Comparison of ENCODE assay signal across 10 mouse cellular contexts in genomic region chr12:80103521-80103973, GRCm38 (mm10). TPM values are rescaled to one million over a fixed set of nuclear protein-coding genes. Genes with fewer than 3 reads are reported as not detected.
DNase-seq lines count a peak whose midpoint lies in the region; ATAC-seq and TF ChIP-seq lines count a peak whose summit lies in the region.
"Had no signal": no experiment of that assay in that cellular context is flagged by ENCODE, and none has a peak within 500 bp of the region (broad histone marks: within the 10 kb centered on the region; RNA-seq: fewer than 3 reads in every experiment).

No protein-coding gene starts in this region.

- DNase-seq in NIH3T3 (ENCODE audit: low read depth), result peak; percentile 21
- peak; percentile 91 to 96 for DNase-seq in kidney, postnatal 36 days
- no peak for DNase-seq in ovary, adult 18-20 months (ENCODE audit: low spot score)
- no peak for DNase-seq in layer of hippocampus, postnatal 36 days
- no peak for DNase-seq in hindbrain, postnatal 0 days (ENCODE audit: low spot score)
- DNase-seq: thymus, adult 18-20 months had no signal

- 34% methylated on average over 5 of the region's 5 CpGs for WGBS in embryonic facial prominence, embryonic 13.5 days
- WGBS in lung, embryonic 15.5 days, result 25% methylated on average over 5 of the region's 5 CpGs
- 75% methylated on average over 4 of the region's 5 CpGs for WGBS in midbrain, embryonic 16.5 days
- WGBS in hindbrain, postnatal 0 days, result 62% methylated on average over 5 of the region's 5 CpGs

- H3K4me1 ChIP-seq in embryonic facial prominence, embryonic 13.5 days, result peaks cover 10% of the 10 kb centered on the region
- peaks cover 35% of the 10 kb centered on the region for H3K4me1 ChIP-seq in lung, embryonic 15.5 days
- no peaks in the 10 kb centered on the region for H3K4me1 ChIP-seq in midbrain, embryonic 16.5 days (ENCODE audit: control insufficient read depth, insufficient read depth, low read length)
- no peaks in the 10 kb centered on the region for H3K4me1 ChIP-seq in hindbrain, postnatal 0 days (ENCODE audit: insufficient read depth, low read length)
- H3K4me1 ChIP-seq: forebrain, embryonic 15.5 days had no signal

- no peak for ATAC-seq in embryonic facial prominence, embryonic 13.5 days (ENCODE audit: insufficient number of reproducible peaks, insufficient read depth, low FRiP score, low TSS enrichment, low read depth)
- ATAC-seq in lung, embryonic 15.5 days (ENCODE audit: borderline replicate concordance, extremely low read depth, low FRiP score, low TSS enrichment), result peak; percentile 60
- ATAC-seq in midbrain, embryonic 16.5 days, result no peak
- no peak for ATAC-seq in hindbrain, postnatal 0 days
- ATAC-seq: forebrain, embryonic 15.5 days had no signal

- H3K27me3 ChIP-seq in embryonic facial prominence, embryonic 13.5 days, result no peaks in the 10 kb centered on the region
- H3K27me3 ChIP-seq in lung, embryonic 15.5 days, result no peaks in the 10 kb centered on the region
- no peaks in the 10 kb centered on the region for H3K27me3 ChIP-seq in midbrain, embryonic 16.5 days (ENCODE audit: control insufficient read depth, insufficient read depth, low read depth, low read length)
- no peaks in the 10 kb centered on the region for H3K27me3 ChIP-seq in hindbrain, postnatal 0 days (ENCODE audit: insufficient read depth, low read length)
- H3K27me3 ChIP-seq: forebrain, embryonic 15.5 days had no signal

- TF ChIP-seq CTCF in hindbrain, postnatal 0 days (IDR thresholded peaks at IDR 0.05; ENCODE audit: low read depth), result no peak

- H3K4me2 ChIP-seq in embryonic facial prominence, embryonic 13.5 days, result no peak overlapping the region
- H3K4me2 ChIP-seq in lung, embryonic 15.5 days, result no peak overlapping the region
- H3K4me2 ChIP-seq in midbrain, embryonic 16.5 days (ENCODE audit: low read length), result no peak overlapping the region
- no peak overlapping the region for H3K4me2 ChIP-seq in hindbrain, postnatal 0 days (ENCODE audit: low read depth, low read length)
- H3K4me2 ChIP-seq: forebrain, embryonic 15.5 days had no signal

- peaks cover 13% of the 10 kb centered on the region for H3K36me3 ChIP-seq in embryonic facial prominence, embryonic 13.5 days
- peaks cover 11% of the 10 kb centered on the region for H3K36me3 ChIP-seq in lung, embryonic 15.5 days
- H3K36me3 ChIP-seq in midbrain, embryonic 16.5 days (ENCODE audit: control insufficient read depth, insufficient read depth, low read length), result no peaks in the 10 kb centered on the region
- no peaks in the 10 kb centered on the region for H3K36me3 ChIP-seq in hindbrain, postnatal 0 days (ENCODE audit: insufficient read depth, low read length)
- H3K36me3 ChIP-seq: forebrain, embryonic 15.5 days had no signal

- peak overlapping the region; percentile 68 for H3K27ac ChIP-seq in embryonic facial prominence, embryonic 13.5 days
- peak overlapping the region; percentile 93 for H3K27ac ChIP-seq in lung, embryonic 15.5 days
- H3K27ac ChIP-seq in midbrain, embryonic 16.5 days (ENCODE audit: low read length), result no peak overlapping the region
- no peak overlapping the region for H3K27ac ChIP-seq in hindbrain, postnatal 0 days
- H3K27ac ChIP-seq: forebrain, embryonic 15.5 days had no signal

- H3K9ac ChIP-seq in embryonic facial prominence, embryonic 13.5 days, result no peak overlapping the region
- no peak overlapping the region for H3K9ac ChIP-seq in lung, embryonic 15.5 days
- no peak overlapping the region for H3K9ac ChIP-seq in midbrain, embryonic 16.5 days (ENCODE audit: low read depth, low read length)
- no peak overlapping the region for H3K9ac ChIP-seq in hindbrain, postnatal 0 days (replicated peaks; ENCODE audit: low read length)
- H3K9ac ChIP-seq: forebrain, embryonic 15.5 days had no signal

- H3K4me3 ChIP-seq in embryonic facial prominence, embryonic 13.5 days, result no peak overlapping the region
- H3K4me3 ChIP-seq in lung, embryonic 15.5 days, result no peak overlapping the region
- no peak overlapping the region for H3K4me3 ChIP-seq in midbrain, embryonic 16.5 days (ENCODE audit: low read depth, low read length)
- no peak overlapping the region for H3K4me3 ChIP-seq in hindbrain, postnatal 0 days (ENCODE audit: low read length)
- H3K4me3 ChIP-seq: forebrain, embryonic 15.5 days had no signal

- H3K9me3 ChIP-seq in embryonic facial prominence, embryonic 13.5 days, result no peaks in the 10 kb centered on the region
- H3K9me3 ChIP-seq in lung, embryonic 15.5 days, result no peaks in the 10 kb centered on the region
- no peaks in the 10 kb centered on the region for H3K9me3 ChIP-seq in midbrain, embryonic 16.5 days (replicated peaks; ENCODE audit: control insufficient read depth, low read length, poor library complexity, severe bottlenecking)
- no peaks in the 10 kb centered on the region for H3K9me3 ChIP-seq in hindbrain, postnatal 0 days (ENCODE audit: low read length)
- H3K9me3 ChIP-seq: forebrain, embryonic 15.5 days had no signal

RNA-seq across cellular contexts. Expression of gene Zfp36l1, which starts 9.3 kb away (rescaled TPM):
- polyA plus RNA-seq in embryonic facial prominence, embryonic 13.5 days (2015; fragmentation: Nextera tagmentation; extraction: Ambion mirVana), result 149 and 151 TPM in 2 replicates
- polyA plus RNA-seq in lung, embryonic 15.5 days (2015; fragmentation: Nextera tagmentation; extraction: Ambion mirVana), result 139 and 147 TPM in 2 replicates
- total RNA-seq in layer of hippocampus, postnatal 36 days (2021), result 10 to 100 TPM; 32.1 to 39.1 TPM
- polyA plus RNA-seq in midbrain, embryonic 16.5 days (2015; fragmentation: Nextera tagmentation; extraction: Ambion mirVana), result 26.5 and 29.9 TPM in 2 replicates
- 61.8 and 69.5 TPM in 2 replicates for total RNA-seq in hindbrain, postnatal 0 days (2014; rRNA removed)
- polyA plus RNA-seq in hindbrain, postnatal 0 days (2015; fragmentation: Nextera tagmentation; extraction: Ambion mirVana), result 64.6 and 65.9 TPM in 2 replicates

Comparison
In these comparisons a context has a peak if more than half of its experiments do, and no peak if none do; other contexts are left out.
1. DNase-seq: peak in NIH3T3 (single experiment) and kidney, postnatal 36 days (2 of 2); none in ovary, adult 18-20 months (single experiment), layer of hippocampus, postnatal 36 days (0 of 2) and hindbrain, postnatal 0 days (single experiment).
2. H3K27ac ChIP-seq: peak in embryonic facial prominence, embryonic 13.5 days (single experiment) and lung, embryonic 15.5 days (single experiment); none in midbrain, embryonic 16.5 days (single experiment) and hindbrain, postnatal 0 days (single experiment).